Mouse (Mus musculus) right cerebral cortex, adult 2 months (tissue): ENCODE data around the gene Myl12a.

Experiments used
- DNase-seq, 2 experiments: peaks; one replicate each; pipeline ENCODE4 v3.0.0; 2021 to 2022; ENCODE audit warnings: low spot score in 2 of 2

Myl12a gene

DNA sequence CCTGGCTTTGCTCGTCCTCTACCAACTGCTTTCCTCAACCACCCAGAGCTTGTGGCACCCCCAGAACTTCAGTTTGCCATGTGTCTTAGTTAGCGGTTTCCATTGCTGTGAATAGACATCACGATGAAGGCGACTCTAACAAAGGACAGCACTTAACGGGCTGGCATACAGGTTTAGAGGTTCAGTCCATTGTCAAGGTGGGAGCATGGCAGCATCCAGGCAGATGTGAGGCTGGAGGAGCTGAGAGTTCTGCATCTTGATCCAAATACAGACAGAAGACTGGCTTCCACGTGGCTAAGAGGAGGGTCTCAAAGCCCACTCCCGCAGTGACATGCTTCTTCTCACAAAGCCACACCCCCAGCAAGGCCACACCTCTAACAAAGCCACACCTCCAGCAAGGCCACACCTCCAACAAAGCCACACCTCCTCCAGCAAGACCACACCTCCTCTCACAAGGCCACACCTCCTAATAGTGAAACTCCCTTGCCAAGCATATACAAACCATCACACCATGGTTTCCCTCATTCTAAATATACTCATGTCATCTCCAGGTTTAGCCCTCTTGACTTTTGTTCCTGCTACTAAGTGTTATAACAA, 8.1 kb upstream of the Myl12a start:
- no peak for DNase-seq

DNA sequence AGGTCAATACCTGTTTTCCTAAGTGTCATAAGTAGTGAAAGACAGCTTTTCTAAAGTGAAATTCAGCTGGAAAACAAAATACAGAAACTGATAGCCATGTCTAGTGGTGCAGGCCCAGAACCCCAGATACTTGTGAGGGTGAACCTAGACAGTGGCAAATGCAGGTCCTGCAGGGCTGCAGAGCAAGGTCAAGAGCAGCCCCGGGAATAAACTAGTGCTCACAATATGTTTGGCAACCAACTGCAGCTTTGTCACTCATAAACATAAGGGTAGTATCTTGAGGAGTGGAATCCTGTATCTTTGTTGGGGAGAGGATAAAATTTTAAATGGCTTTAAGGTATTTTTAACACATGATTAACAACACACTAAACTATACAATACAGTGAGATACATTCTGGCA, 7.1 kb upstream of the Myl12a start:
- DNase-seq = no peak

DNA sequence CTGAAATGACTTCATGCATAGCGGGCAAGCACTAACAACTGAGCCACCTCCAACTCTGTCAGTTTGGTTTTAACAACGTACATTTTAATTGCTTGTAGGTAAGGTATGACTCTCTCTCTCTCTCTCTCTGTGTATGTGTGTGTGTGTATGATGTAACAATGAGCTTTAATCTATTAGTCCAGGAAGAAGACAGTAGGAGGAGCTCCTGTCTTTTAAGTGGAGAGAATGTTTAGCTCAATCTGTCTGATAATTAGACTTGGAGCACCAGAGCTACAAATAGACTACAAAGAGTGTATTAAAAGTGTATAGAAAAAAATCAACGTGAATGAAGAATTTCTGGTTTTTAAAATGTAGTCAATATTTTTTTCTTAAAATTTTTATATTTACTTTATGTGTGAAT, 6.0 kb upstream of the Myl12a start:
- DNase-seq = no peak

DNA sequence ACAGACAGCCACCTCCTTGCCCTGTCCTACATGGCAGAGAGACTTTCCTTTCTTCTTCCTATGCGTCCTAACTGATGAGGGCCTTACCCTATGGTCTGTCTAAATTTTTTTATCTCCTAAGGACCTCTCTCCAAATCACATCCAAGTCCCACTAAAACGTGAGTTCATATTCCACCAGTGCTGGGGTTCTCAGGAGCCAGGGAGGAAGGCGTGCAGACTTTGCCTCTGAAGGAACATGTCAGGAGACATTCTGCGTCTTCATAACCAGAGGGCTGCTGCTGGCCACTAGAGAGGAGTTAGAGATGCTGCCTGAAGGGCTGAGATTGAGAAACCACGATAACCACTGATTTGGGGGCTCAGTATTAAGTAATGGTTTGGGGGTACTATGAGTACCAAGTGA, 4.3 kb upstream of the Myl12a start:
- no peak for DNase-seq

DNA sequence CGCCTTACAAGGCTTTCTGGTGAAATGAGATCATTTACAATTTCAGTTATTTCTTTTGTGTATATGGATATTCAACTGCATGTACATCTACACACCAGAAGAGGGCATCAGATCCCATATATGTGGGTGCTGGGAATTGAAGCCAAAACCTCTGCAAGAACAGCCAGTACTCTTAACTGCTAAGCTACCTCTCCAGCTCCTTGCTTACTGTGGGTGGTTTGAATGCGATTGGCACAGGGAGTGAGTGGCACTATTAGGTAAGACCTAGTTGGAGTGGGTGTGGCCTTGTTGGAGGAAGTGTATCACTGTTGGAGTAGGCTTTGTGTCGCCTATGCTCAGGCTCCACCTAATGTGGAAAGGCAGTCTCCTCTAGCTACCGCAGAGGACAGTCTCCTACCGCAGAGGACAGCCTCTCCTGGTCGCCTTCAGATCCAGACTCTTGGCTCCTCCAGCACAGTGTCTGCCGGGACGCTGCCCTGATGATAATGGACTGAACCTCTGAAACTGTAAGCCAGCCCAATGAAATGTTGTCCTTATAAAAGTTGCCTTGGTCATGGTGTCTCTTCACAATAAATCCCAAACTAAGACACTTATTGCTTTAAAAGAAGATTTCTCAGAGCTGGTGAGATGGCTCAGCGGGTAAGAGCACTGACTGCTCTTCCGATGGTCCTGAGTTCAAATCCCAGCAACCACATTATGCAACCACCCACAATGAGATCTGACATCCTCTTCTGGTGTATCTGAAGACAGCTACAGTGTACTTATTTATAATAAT, 1.7 kb upstream of the Myl12a start:
- DNase-seq = no peak

DNA sequence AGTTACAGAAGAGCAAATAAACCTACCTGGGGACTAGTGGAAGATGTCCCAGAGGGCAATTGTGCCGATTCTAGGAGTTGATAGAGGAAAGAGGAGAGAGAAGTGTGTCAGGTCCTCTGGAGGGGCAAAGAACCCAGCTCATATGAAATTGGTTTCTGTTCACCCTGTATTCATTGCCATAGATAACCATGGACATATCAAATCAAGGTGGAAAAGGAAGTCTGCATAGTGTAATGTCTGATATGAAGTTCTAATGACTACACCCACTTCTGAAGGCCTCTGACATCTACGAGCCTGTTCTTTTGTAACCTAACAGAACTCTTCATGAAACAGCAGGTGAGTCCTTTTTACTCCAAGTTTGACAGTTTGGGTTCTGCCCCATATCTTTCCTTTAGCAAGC, 1.0 kb upstream of the Myl12a start:
- no peak for DNase-seq

DNA sequence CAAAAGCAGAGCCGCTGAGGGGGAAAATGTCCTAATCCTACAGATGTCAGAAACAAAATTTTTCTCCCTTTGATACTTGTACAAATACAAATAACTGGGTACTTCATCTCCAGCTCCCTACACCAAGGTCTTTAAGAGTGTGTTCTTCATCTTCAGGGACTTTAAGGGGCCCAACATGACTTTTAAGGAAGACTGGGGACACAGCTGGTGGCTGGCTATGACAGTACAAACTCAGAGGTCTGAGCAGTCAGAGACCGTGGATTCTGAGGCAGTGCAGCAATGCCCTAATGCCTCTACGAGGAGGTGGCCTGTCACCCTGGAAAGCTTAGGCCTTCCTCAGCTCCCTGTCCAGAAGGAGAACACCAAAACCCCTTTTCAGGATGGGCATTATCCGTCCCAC, 434 bp upstream of the Myl12a start:
- no peak for DNase-seq

DNA sequence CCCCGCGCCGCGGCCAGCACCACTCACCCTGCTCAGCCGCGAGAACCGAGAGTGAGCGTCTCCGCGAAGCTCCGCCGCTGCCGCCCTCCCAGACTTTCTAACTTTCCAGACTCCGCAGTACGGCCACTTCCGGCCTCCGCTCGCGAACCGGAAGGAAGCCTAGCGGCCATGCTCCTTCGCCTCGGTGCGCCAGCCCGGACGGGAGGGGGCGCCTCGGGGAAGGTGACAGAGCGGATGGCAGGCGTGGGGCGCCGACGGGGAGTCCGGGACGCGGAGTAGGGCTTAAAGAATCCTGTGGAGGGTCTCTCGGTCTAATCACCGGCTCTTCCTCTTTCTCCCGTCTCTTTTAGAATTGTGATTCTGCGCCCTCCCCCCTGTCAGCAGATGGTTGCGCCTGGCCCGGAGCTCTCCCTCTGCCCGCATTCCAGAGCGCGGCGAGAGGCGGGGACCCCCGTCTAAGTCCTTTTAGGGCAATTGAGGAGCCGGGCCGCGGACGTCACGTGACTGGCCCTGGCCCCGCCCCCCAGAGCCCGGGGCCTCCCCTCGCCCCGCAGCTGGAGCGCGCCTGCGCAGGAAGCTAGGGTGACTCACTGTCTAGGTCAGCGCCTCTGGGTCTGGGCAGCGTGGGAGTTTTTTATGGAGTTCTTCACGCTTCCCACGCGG, 466 bp downstream of the Myl12a start, which contains the start of gene Myom1:
Gene Myom1, plus strand, starts transcription at position 553 of the 663 bp plus-strand sequence.
- DNase-seq = peak; percentile 93 to 97

DNA sequence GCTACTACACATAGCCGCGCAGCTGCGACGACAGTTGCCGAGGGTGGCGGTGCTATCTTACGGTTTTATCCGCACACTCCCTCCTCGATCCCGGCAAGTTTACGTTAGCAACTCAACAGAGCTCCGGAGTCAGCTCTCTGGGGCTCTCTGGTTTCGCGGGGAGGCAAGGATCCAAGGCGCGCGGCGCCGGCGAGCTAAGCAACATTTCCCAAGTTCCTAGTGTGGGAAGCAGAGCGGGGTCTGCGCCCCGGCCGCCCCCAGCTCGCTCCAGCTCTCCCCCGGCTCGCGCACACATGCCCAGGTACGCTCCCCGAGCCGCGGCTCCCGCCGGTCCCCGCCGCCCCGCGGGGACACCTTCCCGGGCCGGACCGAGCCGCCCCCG, 988 bp downstream of the Myl12a start:
- peak; percentile 33 to 48 for DNase-seq

DNA sequence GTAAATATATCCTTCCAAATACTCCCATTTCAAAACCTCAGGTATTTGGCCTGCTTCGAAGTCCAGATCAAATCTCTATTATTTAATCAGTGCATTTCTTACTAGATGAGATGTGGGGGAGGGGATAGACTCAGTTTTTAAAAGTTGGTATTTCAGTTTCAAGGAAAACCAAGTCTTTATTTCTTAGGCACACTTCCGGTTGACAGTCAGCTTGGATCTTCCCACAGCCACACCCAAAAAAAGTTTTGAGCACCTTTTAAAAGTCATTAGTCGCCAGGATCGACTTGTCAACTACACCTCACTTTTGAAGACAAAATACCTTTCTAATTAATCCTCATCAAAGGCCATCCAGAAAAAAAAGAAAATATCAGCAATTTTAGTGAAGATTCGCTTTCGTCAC, 1.6 kb downstream of the Myl12a start:
- DNase-seq = no peak

DNA sequence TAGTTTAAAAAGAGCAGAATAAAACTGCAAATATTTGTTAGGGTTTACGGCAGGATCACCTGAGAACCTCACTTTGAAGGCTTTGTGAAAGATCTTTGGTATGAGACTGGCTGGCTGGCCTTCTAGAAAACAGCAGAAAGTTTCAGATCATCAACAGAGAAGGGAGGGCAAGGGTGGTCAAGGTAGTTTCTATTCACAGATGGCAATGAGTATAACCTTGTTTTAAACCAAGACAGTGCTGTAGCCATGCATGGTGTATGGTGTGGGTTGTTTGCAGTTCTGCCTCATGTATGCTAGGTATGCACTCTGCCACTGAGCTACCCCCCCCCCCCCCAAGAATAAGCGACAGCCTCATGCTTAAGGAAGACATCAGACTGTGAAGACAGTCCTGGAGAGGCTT, 2.4 kb downstream of the Myl12a start:
- no peak for DNase-seq

DNA sequence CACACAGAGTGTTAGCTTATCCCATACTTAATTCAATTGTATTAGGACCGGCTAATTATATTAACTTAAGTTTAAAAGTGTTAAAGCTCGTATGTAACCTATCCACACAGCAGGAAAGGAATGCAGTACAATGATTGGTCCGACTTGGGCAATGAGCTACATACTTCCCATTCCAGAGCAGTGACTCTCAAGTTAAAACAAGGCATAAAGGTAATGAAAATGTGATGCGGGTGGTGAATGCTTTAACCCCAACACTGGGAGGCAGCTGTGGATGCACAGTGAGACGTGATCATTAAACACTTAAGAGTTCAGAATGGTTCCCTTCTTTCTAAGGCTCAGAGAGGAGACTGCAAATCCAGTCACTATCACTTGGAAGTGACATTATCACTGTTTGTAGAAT, 3.5 kb downstream of the Myl12a start:
- no peak for DNase-seq

DNA sequence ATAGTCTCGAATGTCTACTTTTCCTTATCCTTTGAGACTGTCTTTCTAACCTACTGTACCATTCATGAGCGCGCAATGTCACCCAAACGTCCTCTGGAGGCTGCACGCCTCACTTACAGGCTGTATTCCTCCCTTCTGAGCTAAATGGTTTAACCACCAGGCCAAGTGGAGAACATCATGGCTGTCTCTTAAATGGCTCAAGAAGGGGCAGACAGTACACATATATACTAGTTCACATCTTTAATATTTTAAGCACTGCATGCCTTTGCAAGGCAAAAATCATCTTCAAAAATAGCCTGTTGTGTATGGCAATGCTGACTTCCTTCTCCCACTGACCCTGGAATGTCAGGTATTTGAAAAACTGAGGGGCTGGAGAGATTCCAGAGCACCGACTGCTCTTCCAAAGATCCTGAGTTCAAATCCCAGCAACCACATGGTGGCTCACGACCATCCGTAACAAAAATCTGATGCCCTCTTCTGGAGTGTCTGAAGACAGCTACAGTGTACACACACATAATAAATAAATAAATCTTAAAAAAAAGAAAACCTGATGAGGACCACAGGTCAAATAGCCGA, 4.2 kb downstream of the Myl12a start:
- no peak for DNase-seq

DNA sequence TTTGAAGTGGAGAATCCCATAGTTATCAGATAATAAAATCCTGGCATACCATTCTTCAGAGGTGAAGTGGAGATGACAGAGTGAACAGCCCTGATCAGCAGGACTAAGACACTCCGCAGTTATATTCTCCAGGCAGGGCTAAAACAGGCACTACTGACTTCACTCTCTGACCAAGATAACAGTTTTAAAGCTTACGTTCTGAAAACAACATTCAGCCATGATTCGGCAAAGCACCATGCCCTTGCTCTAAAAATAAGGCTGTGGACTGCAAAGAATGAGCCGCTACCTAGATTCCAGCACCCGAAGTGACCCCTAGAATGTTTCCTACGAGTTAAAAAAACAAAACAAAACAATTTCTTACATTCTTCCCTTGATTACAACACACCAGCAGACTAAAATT, 4.8 kb downstream of the Myl12a start:
- no peak for DNase-seq

DNA sequence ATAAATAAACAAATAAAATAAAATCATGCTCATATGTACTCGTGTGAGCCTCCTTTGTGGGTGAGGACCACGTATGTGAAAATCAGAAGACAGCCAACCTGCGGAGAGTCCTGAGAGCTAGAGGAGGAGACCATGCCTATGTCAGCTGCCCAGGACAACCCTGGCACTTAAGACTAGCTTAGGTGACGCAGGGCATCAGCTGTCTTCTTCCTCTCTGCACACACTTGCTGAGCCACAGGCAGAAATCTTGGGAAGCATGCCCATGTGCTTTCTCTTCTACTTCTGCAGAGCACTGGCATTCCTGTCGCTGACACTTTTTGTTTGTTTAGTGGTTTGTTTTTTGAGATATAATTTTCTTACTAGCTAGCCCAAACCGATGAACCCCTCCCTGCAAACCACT, 7.1 kb downstream of the Myl12a start:
- DNase-seq = no peak

DNA sequence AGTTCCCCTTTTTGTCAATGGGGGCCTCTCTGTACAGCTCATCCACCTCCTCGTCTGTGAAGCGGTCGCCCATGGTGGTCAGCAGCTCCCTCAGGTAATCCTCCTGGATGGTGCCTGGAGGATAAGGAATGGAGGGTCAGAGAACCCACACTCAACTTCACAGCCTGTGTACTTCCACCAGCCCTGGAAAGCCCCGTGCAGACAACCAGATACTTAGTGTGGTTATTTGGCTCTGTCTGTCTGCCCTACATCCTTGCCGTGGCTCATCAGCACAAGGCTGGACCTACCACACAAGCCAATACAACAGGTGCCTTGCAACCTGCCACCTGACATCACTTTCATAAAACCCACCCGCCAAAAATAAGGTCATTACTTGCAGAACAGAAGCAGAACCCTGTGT, 8.0 kb downstream of the Myl12a start:
- DNase-seq = no peak

DNA sequence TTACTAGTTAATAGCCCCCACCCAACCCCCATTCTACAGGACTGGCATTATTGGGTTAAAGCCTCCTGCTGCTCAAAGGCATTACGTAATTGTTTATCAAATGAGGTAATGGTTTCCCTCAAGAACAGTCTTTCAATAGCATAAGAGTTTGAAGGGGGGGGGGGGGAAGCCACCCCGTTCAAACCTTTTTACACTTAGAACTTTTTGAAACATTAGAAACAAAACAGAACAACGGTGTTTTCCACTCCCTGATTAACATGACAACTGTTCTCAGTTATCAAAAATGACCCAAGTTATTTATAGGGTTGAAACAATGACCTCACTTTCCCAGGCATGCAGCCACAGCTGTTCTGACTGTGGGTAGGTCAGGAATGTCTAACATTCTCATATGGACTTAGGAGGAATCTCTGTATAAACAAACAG, 9.3 kb downstream of the Myl12a start:
- no peak for DNase-seq

DNA sequence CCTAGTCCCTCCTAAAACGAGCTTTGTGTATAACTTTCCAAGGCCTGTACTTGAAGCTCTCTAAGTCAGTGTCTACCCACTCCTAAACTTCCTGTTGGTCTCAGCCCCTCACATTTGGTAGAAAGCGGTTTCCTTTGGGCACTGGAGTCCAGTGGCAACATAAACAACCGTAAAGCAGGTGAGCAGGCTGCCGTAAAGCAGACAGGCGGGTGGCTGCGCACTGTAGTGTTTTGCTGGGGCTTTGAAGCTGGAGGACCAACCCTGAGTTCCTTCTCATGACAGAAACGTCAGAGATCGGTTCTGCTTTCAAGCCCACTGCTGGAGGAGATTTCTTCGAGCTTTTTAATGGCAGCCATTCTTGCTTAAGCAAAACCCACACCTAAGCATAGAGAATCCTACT, 10.0 kb downstream of the Myl12a start:
- no peak for DNase-seq

DNA sequence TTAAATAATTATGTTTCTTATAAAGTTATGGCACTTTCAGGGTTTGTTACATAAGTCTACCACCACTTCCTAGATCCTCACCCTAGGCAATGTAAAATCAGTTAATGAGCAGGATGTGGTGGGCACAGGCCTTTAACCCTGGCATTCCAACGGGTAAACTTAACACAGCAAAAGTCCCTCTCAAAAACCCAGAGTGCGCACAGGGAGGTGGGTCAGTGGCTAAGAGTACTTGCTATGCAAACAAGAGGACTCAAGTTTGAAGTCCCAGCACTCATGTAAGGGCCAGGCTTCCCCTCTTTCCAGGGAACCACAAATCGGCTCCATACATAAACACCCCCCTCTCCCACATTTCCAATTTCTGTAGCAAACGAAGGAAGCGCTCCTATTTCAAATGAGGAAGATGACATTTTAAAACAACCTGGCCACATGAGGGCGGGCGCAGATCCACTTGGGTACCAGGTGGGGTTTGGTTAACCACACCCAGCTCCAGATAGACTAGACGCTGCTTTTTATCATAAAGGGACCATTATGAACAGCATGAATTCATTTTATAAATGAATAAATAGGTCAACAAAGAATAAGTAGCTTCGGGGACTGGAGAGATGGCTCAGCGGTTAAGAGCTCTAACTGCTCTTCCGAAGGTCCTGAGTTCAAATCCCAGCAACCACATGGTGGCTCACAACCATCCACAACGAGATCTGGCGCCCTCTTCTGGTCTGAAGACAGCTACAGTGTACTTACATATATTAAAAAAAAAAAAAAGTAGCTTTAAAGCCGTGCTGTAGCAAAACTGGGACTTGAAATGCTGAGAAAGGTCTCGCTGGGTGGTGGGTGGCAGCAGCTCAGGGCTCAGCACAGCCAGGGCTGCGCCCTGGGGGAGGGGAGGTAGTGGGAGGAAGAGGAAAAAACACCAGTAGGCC, 10.7 kb downstream of the Myl12a start:
- no peak for DNase-seq

DNA sequence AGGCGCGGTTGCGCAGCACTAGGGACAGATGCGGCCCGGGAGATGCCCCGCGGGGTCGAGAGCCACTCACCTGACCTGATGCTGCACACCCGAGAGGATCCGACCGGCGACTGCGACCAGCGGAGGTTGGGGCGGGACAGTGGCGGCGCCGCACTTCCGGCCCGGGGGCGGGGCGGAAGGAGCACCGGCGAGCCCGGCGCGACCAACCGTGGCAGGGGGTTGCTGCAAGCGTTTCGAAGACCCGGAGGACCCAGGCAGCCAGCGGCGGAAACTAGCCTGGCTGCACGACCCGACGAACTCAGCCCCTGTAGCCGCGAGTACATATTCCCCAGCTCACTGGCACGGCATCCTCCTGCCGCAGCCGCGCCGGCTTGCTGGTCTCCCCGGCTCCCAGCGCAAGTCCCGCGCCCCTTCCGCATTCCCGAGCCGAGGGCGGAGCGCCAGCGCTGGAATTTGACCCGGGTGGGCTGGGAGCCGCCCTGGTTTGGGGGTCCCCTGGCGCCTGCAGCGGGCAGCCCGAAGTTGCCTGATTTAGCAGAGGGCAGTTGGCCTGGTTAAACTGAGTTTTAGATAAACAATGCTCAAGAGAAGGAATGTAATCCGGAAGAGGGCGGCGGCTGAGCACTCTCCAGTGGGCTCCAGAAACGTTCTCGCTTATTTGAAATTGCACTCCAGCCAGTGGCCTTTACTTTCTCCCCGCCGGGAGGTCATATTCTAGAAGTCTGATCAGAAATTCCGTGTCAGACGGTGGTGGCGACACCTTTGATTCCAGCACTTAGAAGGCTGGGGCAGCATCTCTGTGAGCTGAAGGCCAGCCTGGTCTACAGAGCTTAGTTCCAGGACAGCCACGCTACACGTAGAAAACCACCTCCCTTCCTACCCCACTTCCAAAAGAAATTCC, 12.0 kb downstream of the Myl12a start:
- peak; percentile 78 to 83 for DNase-seq

DNA sequence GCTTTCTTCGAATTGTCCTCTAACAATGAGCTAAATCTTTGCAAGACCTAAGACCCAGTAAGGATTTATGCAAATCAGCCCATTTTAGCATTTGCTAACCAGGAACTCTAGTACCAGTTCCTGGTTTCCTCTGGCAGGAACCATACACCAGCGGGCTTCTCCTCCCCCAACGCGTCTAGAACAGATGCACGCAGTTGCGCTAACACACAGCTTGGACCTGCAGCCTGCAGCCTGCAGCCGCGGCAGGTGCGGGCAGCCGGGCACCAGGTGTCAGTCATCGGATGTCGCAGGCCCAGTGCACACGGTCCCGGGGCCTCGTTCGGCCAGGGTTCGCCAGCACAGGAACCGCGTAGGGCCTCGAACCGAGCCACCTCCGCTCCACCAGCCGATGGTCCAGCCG, 12.7 kb downstream of the Myl12a start:
- DNase-seq = peak; percentile 31 to 44
